Mouse (Mus musculus): ENCODE measurements around the gene Dnm1. TPM values are rescaled to one million over a fixed set of nuclear protein-coding genes. Genes with fewer than 3 reads are reported as not detected.
"Not testable (repeated sequence)": the region's sequence is repeated elsewhere in the genome, so short reads cannot be mapped to it uniquely, and the experiment has no call there.

Gene Dnm1
- total RNA-seq, 2 experiments from 2014 or later: 3.6 to 4.4 TPM

DNA sequence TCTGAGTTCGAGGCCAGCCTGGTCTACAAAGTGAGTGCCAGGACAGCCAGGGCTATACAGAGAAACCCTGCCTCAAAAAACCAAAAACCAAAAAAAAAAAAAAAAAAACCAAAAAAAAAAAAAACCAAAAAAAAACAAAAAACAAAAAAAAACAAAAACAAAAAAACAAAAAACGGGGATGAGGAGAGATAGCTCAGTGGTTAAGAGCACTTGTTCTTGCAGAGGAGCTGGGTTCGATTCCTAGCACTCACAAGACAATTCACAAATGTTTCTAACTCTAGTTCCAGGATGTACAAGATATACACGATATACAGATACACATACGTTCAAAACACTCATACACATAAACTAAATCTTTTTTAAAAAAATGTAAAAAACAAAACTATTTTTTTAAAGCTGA, 9.1 kb upstream of the Dnm1 start:
- not testable (repeated sequence) for DNase-seq

GRCm38 (mm10) chr2:32361437-32361836, 8.3 kb upstream of the Dnm1 start:
- DNase-seq: peak; percentile 78 to 86

GRCm38 (mm10) chr2:32360741-32361140, 7.6 kb upstream of the Dnm1 start:
- DNase-seq: peak; percentile 83 to 88

GRCm38 (mm10) chr2:32358381-32358780, 5.2 kb upstream of the Dnm1 start:
- DNase-seq: no peak

- no peak for DNase-seq
Measured at GRCm38 (mm10) chr2:32357710-32358109, 4.6 kb upstream of the Dnm1 start.

DNA sequence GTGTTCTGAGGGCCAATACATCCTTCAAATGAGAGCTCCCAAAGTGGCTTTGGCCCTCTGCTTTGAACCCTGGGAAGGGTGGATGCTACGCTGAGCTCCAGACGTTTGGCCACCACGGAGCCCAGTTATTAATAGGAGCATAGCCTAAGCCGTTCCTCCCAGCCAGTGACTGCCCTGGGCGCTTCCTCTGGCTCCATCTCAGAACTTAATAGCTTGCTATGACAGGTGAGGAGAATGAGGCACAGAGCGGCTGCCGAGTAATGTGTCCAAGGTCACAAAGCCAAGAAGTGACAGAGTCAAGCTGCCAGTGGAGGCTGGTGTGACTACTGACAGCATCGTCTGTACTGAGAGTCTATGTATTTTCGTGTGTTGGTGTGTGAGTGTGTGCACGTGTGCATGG, 3.1 kb upstream of the Dnm1 start:
- DNase-seq: no peak

- no peak for DNase-seq
Measured at GRCm38 (mm10) chr2:32354336-32354895, 1.3 kb upstream of the Dnm1 start.

DNA sequence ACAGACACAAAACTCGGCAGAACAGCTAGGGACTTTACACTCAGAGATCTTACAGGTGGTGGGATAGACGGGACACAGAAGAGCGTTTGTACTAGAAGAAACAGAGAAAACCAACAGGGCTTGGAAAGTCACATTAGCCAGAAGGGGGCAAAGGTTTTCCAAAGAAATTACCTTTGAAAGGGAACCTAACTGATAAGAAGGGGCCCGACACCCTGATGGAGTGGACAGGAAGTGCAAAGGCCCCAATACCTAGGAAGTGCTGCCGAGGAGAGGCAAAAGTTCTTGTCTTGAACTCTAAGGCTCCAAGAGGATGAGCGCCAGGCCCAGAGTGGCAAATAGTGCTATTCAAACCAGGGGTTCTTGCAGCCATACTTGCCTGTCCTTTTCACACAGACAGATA, 698 bp upstream of the Dnm1 start:
- DNase-seq: no peak

GRCm38 (mm10) chr2:32352151-32353006, 759 bp downstream of the Dnm1 start, which contains the start of gene Ciz1:
Ciz1 (plus strand) TSS chr2:32352327.
- no peak for DNase-seq

DNA sequence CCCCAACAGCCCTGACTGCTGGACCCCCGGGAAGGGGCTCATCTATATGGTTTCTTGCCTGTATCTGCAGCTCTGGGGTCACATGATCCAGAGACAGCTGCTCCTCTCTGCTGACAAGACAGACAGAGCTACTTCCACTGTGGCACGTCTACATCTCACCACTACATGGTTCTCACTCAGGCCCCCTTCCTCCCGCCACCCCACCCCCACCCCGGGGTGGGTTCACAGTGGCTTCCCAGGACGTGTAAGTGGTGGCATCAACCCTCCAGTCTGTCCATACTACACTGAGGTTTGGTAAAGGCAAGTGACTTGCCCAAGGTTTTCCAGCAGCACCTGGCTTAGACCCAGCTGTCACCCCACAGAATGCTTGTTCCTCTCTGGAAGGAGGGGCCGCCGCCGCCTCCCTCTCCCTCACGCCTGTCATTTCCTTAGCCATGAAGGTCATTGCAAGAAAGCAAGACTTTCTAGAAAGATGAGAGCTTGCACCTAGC, 1.6 kb downstream of the Dnm1 start:
- DNase-seq: no peak

DNA sequence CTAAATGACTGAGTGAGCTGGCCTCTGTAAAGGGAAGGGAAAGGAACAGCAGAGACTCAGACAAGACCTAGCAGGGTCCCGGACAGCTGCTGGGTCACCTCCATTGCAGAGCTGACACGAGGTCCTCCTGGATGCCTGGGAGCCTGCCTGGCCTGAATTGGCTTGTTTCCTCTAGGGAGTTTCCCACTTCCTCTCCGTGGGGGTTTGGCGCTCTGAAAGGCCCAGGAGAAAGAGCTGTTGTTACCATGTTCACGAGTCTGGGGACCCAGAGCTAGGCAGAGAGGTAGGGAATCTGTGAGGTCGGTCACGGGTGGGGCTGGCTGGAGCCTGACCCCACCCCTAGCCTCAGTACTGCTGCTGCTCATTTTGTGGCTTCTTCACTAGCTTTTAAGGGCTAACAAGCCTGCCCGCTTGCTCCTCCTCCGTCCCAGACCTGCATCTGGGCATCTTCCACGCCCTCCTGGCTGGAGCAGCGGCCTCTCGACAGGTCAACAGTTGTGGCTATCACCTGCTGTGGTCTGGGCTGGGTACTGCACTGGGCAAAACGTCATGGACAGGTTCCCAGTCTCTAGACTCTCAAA, 2.6 kb downstream of the Dnm1 start:
- peak in 1 of 2 experiments; percentile 46 for DNase-seq

- no peak for DNase-seq
Measured at GRCm38 (mm10) chr2:32349625-32350255, 3.4 kb downstream of the Dnm1 start.

- DNase-seq: no peak
Measured at GRCm38 (mm10) chr2:32348311-32348710, 4.8 kb downstream of the Dnm1 start.

DNA sequence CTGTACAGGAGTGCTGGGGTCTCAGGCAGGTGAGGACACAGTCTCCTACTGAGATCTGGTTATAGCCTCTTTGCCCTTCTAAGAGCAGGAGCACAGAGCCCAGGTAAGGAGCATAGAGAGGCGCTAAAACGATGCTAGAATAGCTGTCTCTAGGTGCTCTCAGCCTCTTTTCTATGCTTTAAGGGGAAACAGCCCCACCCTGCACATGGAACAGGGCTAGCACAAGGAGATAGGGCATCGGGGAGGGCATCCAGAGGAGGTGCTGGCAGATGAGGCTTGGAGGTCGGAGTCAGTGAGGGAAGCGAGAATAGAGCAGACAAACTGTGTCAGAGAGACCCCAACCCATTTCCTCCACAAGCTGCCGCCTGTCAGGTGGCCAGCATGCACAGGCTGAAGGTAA, 6.1 kb downstream of the Dnm1 start:
- no peak for DNase-seq

GRCm38 (mm10) chr2:32344598-32345321, 8.4 kb downstream of the Dnm1 start:
- no peak for DNase-seq

GRCm38 (mm10) chr2:32344056-32344455, 9.1 kb downstream of the Dnm1 start:
- no peak for DNase-seq

- no peak for DNase-seq
Measured at GRCm38 (mm10) chr2:32343351-32343671, 9.8 kb downstream of the Dnm1 start.

DNA sequence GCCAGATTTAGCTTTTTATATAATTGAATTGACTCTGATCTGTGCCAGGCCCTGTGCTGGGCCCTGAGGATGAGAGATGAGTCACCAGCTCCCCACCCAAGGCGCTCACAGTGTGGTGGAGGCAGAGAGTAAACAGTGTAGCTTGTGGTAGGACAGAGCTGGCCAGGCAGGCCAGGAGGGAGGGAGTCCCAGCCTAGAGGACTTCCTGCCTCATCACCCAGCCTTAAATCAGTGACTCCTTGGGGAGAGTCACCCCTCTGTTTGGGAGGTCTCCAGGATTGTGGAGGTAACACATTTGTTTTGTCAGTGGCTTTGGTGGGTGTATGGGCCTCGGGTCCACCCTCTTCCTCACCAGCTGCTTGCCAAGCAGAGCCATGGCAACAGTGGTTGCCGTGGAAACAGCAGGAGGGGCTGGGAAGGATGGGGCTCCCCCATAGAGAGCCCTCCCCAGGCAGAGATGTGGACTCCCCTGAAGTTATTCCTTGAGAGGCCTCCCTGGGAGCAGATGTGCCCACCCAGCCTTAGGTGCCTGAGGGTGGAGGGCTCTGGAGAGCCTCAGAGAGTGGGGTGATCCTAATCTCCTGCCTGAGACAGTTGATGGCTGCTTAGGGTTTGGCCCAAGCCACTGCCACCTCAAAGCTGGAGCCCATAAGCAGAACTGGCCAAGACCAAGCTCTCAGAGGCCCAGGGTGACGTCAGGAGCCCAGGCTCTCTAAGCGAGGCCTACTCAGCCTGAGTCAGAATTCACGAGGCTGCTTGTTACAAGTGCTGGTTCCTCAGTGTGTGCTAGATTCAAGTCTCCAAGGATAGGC, 10.4 kb downstream of the Dnm1 start:
- DNase-seq: peak; percentile 67 to 83

DNA sequence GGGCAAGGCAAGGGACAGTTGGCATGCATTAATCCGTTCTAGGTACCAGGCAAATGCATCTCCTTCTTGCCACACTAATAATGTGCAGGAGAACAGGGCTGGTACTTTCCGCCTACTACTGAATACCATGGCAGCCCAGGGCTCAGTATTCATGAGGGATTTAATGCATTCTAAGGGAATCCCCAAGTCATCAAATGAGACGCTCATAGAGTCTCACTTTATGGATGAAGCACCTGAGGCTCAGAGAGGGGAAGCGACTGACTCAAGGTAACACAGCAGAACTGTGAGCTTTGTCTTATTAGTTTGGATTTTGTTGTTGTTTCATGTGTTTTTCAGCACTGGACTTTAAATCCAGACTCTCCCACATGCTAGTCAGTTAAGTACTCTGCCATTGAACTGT, 11.1 kb downstream of the Dnm1 start:
- DNase-seq: no peak

DNA sequence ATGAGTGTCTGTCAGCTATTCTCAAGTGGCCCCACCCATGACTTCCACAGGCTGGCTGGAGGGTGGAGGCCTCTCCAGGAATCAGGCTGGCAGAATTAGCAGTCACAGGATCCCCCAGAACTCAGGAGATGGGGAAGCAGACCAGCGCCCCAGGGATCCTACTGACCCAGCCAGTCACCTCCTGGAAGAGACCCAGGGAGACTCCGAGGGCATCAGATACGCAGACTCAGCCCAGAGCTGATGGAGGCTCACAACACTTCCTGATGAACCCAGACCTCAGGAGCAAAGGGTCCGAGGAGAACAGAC, 11.6 kb downstream of the Dnm1 start:
- no peak for DNase-seq

DNA sequence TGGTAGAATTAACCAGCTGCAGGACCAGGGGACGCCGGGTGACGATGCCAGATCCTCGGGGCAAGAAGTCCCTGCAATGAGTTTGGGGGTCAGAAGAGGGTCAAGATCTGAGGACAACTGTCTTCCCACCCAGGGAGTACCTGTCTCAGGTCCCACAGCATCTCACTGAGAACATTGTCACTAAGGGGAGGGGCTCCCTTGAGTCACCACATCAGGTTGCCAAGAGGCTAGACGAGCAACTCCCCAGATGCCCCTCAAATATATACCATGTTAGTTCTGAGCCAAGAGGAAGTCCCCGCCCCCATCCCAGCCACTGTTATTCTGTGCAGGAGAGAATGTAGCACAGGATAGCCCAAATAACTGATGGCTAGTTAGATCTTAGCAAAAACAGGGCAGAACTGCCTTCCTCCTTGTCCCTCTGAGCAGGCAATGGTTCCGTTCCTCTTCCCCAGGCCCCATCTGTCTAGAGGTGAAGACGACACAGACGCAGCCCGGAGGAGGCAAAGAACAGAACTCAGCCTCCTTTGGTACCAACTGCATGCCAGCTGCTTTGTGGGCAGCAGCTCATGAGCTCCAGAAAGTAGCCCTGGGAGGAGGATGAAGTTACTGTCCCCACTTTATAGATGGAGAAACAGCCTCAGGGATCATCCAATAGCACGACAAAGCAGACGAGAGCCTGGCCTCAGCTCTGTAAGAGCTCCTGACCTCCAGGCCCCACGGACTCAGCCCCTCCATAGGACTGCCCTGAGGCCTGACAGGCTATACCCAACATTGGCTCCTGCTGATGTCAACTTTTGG, 12.1 kb downstream of the Dnm1 start:
- no peak for DNase-seq
